Mouse (Mus musculus) liver, embryonic 13.5 days (tissue): ENCODE data around the gene Perm1. TPM values are rescaled to one million over a fixed set of nuclear protein-coding genes. Genes with fewer than 3 reads are reported as not detected.
A peak's percentile ranks its signal among the peaks of the same experiment; 100 is the strongest.

Experiments used
- ATAC-seq: fragments of 200-750 bp; cut with Nextera tagmentation; 2 replicates; pipeline ENCODE4 v1.8.0; 2017; ENCODE audit warnings: low read depth, mild to moderate bottlenecking, moderate number of reproducible peaks, moderate library complexity
- DNase-seq: peaks from one replicate; pipeline ENCODE4 v3.0.0; 2022
- H3K27ac ChIP-seq: fragments of 300-500 bp; sonication (generic); 2 replicates; pipeline ENCODE4 v1.5.1; 2015; ENCODE audit warnings: moderate library complexity, mild to moderate bottlenecking, inconsistent platforms
- H3K27me3 ChIP-seq: fragments of 300-500 bp; sonication (generic); 2 replicates; pipeline ENCODE4 v1.6.1; 2015; ENCODE audit warnings: mild to moderate bottlenecking, inconsistent platforms
- H3K36me3 ChIP-seq: fragments of 300-500 bp; sonication (generic); 2 replicates; pipeline ENCODE4 v1.6.1; 2015; ENCODE audit warnings: mild to moderate bottlenecking, inconsistent platforms
- H3K4me1 ChIP-seq: fragments of 300-500 bp; sonication (generic); replicated peaks from 2 replicates; pipeline ENCODE4 v1.6.1; 2015; ENCODE audit warnings: inconsistent platforms
- H3K4me2 ChIP-seq: fragments of 300-500 bp; sonication (generic); 2 replicates; pipeline ENCODE4 v1.6.1; 2015; ENCODE audit warnings: inconsistent platforms, mild to moderate bottlenecking, moderate library complexity
- H3K4me3 ChIP-seq: fragments of 300-500 bp; sonication (generic); replicated peaks from 2 replicates; pipeline ENCODE4 v1.5.1; 2015; ENCODE audit warnings: mild to moderate bottlenecking, inconsistent platforms
- H3K9ac ChIP-seq: fragments of 300-500 bp; sonication (generic); 2 replicates; pipeline ENCODE4 v1.6.1; 2015; ENCODE audit warnings: mild to moderate bottlenecking, inconsistent platforms
- H3K9me3 ChIP-seq: fragments of 300-500 bp; sonication (generic); replicated peaks from 2 replicates; pipeline ENCODE4 v1.6.1; 2016; ENCODE audit warnings: inconsistent platforms
- WGBS: fragments of 180-500 bp; shearing (Covaris S2); methylation state at CpG from one replicate; pipeline ENCODE4 v1.1.7; 2015; ENCODE audit not compliant: insufficient replicate concordance; 5-methylcytosine and 5-hydroxymethylcytosine counted together
- polyA plus RNA-seq: library from polyadenylated mRNA; unstranded; fragments of >200 nt; fragmentation: Nextera tagmentation; extraction: Ambion mirVana; gene quantifications from 2 replicates; pipeline ENCODE4 v1.2.1, GENCODE M21; 2015

Perm1 gene
- 0.08 TPM in 1 of 2 replicates, not detected in the other for polyA plus RNA-seq

- H3K9me3 ChIP-seq = no peaks in the 10 kb centered on the region
- 65% methylated on average over 4 of the region's 4 CpGs for WGBS
- no peak within 1 kb of the TSS for H3K9ac ChIP-seq
Observed at GRCm38 (mm10) chr4:156215649-156216048, at the start of gene Perm1. Gene Perm1, plus strand, starts transcription at chr4:156215868.

GRCm38 (mm10) chr4:156166477-156166876, 49.2 kb upstream of the Perm1 start:
- WGBS = 68% methylated on average over 9 of the region's 9 CpGs
- no peak overlapping the region for H3K9ac ChIP-seq
- no peak overlapping the region for H3K4me3 ChIP-seq
- H3K4me2 ChIP-seq = no peak overlapping the region
- no peaks in the 10 kb centered on the region for H3K4me1 ChIP-seq
- ATAC-seq = peak; percentile 18; the same call in 1 of the 2 replicates
- no peak for DNase-seq
- no peak overlapping the region for H3K27ac ChIP-seq
- peaks cover 3% of the 10 kb centered on the region for H3K9me3 ChIP-seq
- no peaks in the 10 kb centered on the region for H3K27me3 ChIP-seq
- peaks cover 68% of the 10 kb centered on the region for H3K36me3 ChIP-seq

More at GRCm38 (mm10) chr4:156215649-156216048, at the start of gene Perm1:
- Histone ChIP-seq H3K27ac (no peak within 1 kb of the TSS), H3K4me3 (no peak within 1 kb of the TSS), H3K36me3 (no peaks in the 10 kb centered on the region), H3K4me2 (no peak within 1 kb of the TSS), H3K27me3 (peaks cover 8% of the 10 kb centered on the region), H3K4me1 (no peaks in the 10 kb centered on the region)
- no peak for ATAC-seq
- DNase-seq = no peak

GRCm38 (mm10) chr4:156168611-156169010, 47.1 kb upstream of the Perm1 start:
- no peak overlapping the region for H3K4me3 ChIP-seq
- no peaks in the 10 kb centered on the region for H3K27me3 ChIP-seq
- no peak overlapping the region for H3K4me2 ChIP-seq
- peaks cover 74% of the 10 kb centered on the region for H3K36me3 ChIP-seq
- ATAC-seq (no peak), DNase-seq (no peak)
- H3K4me1 ChIP-seq = no peaks in the 10 kb centered on the region
- no peaks in the 10 kb centered on the region for H3K9me3 ChIP-seq
- no peak overlapping the region for H3K27ac ChIP-seq
- 82% methylated on average over 8 of the region's 8 CpGs for WGBS
- no peak overlapping the region for H3K9ac ChIP-seq

- ATAC-seq (no peak), DNase-seq (no peak)
- Histone ChIP-seq H3K9me3 (no peaks in the 10 kb centered on the region), H3K4me3 (no peak overlapping the region), H3K4me1 (no peaks in the 10 kb centered on the region), H3K27ac (no peak overlapping the region), H3K36me3 (peaks cover 79% of the 10 kb centered on the region), H3K9ac (no peak overlapping the region), H3K27me3 (no peaks in the 10 kb centered on the region), H3K4me2 (no peak overlapping the region)
- 74% methylated on average over 10 of the region's 10 CpGs for WGBS
Observed at GRCm38 (mm10) chr4:156169129-156169528, 46.5 kb upstream of the Perm1 start.

GRCm38 (mm10) chr4:156171828-156172227, 43.8 kb upstream of the Perm1 start:
- H3K4me1 ChIP-seq = no peaks in the 10 kb centered on the region
- no peak overlapping the region for H3K4me2 ChIP-seq
- DNase-seq = no peak
- H3K4me3 ChIP-seq = no peak overlapping the region
- no peaks in the 10 kb centered on the region for H3K27me3 ChIP-seq
- no peak for ATAC-seq
- H3K27ac ChIP-seq = no peak overlapping the region
- H3K9ac ChIP-seq = no peak overlapping the region
- H3K36me3 ChIP-seq = peaks cover 86% of the 10 kb centered on the region
- WGBS = 84% methylated on average over 11 of the region's 11 CpGs
- H3K9me3 ChIP-seq = no peaks in the 10 kb centered on the region

GRCm38 (mm10) chr4:156177630-156178029, 38.0 kb upstream of the Perm1 start:
- WGBS = 94% methylated on average over 9 of the region's 9 CpGs
- peaks cover 57% of the 10 kb centered on the region for H3K36me3 ChIP-seq
- DNase-seq = no peak

GRCm38 (mm10) chr4:156183747-156184146, 31.9 kb upstream of the Perm1 start:
- H3K36me3 ChIP-seq = peaks cover 7% of the 10 kb centered on the region; the same call in 1 of the 2 replicates
- H3K4me2 ChIP-seq = no peak overlapping the region
- no peak overlapping the region for H3K4me3 ChIP-seq
- H3K9ac ChIP-seq = no peak overlapping the region
- 0 out of 2 replicates have a peak, but pooled peaks cover 2% of the 10 kb centered on the region for H3K27me3 ChIP-seq
- H3K27ac ChIP-seq = no peak overlapping the region
- ATAC-seq = no peak
- H3K9me3 ChIP-seq = no peaks in the 10 kb centered on the region
- 45% methylated on average over 5 of the region's 5 CpGs for WGBS
- peaks cover 56% of the 10 kb centered on the region for H3K4me1 ChIP-seq
- DNase-seq = no peak

More at GRCm38 (mm10) chr4:156177630-156178029, 38.0 kb upstream of the Perm1 start:
- Histone ChIP-seq H3K4me3 (no peak overlapping the region), H3K9me3 (no peaks in the 10 kb centered on the region), H3K27ac (no peak overlapping the region), H3K4me1 (no peaks in the 10 kb centered on the region), H3K4me2 (no peak overlapping the region), H3K27me3 (no peaks in the 10 kb centered on the region), H3K9ac (no peak overlapping the region)
- ATAC-seq = no peak

- H3K4me2 ChIP-seq = peak overlapping the region; percentile 70
- H3K27ac ChIP-seq = peak overlapping the region; percentile 31; the same call in 1 of the 2 replicates
- no peak for ATAC-seq
- H3K4me1 ChIP-seq = peaks cover 63% of the 10 kb centered on the region
- H3K4me3 ChIP-seq = no peak overlapping the region
- H3K27me3 ChIP-seq = 0 out of 2 replicates have a peak, but pooled peaks cover 2% of the 10 kb centered on the region
- WGBS = 47% methylated on average over 7 of the region's 7 CpGs
- no peak overlapping the region for H3K9ac ChIP-seq
- no peak for DNase-seq
- H3K36me3 ChIP-seq = 0 out of 2 replicates have a peak, but pooled peaks cover under 1% of the 10 kb centered on the region
- H3K9me3 ChIP-seq = no peaks in the 10 kb centered on the region
Observed at GRCm38 (mm10) chr4:156184291-156184954, 31.2 kb upstream of the Perm1 start.

- no peaks in the 10 kb centered on the region for H3K9me3 ChIP-seq
- 51% methylated on average over 13 of the region's 13 CpGs for WGBS
- peak overlapping the region; percentile 59 for H3K27ac ChIP-seq
- H3K4me3 ChIP-seq = peak overlapping the region; percentile 46
- DNase-seq = peak; percentile 64
- H3K36me3 ChIP-seq = peaks cover 4% of the 10 kb centered on the region; the same call in 1 of the 2 replicates
- H3K4me2 ChIP-seq = peak overlapping the region; percentile 70
- H3K4me1 ChIP-seq = peaks cover 73% of the 10 kb centered on the region
- H3K9ac ChIP-seq = peak overlapping the region; percentile 64
- 0 out of 2 replicates have a peak, but pooled peaks cover 2% of the 10 kb centered on the region for H3K27me3 ChIP-seq
- peak; percentile 85 for ATAC-seq
Observed at GRCm38 (mm10) chr4:156185456-156185949, 30.2 kb upstream of the Perm1 start.

GRCm38 (mm10) chr4:156185950-156186850, 29.5 kb upstream of the Perm1 start:
- H3K4me1 ChIP-seq = peaks cover 76% of the 10 kb centered on the region

More at GRCm38 (mm10) chr4:156185950-156186850, 29.5 kb upstream of the Perm1 start:
- peak; percentile 35 for ATAC-seq
- WGBS = 10% methylated on average over 31 of the region's 31 CpGs
- H3K27ac ChIP-seq = peak overlapping the region; percentile 59
- no peaks in the 10 kb centered on the region for H3K9me3 ChIP-seq
- H3K4me2 ChIP-seq = peak overlapping the region; percentile 70
- peak overlapping the region; percentile 46 for H3K4me3 ChIP-seq
- H3K9ac ChIP-seq = peak overlapping the region; percentile 64
- no peak for DNase-seq
- H3K36me3 ChIP-seq = peaks cover 5% of the 10 kb centered on the region
- H3K27me3 ChIP-seq = 0 out of 2 replicates have a peak, but pooled peaks cover 2% of the 10 kb centered on the region
